Mouse (Mus musculus) gastrocnemius, adult 18-20 months (tissue): ENCODE data around the gene Inip. TPM values are rescaled to one million over a fixed set of nuclear protein-coding genes. Genes with fewer than 3 reads are reported as not detected.
A peak's percentile ranks its signal among the peaks of the same experiment; 100 is the strongest.

Source experiments
- DNase-seq: peaks from one replicate; pipeline ENCODE4 v3.0.0; 2021; ENCODE audit warnings: low spot score
- long read RNA-seq, 2 experiments: library from polyadenylated mRNA; stranded (forward); transcript quantifications; one replicate each; pipeline ENCODE4 v2.0.0; 2021
- total RNA-seq, 2 experiments: library from RNA; stranded (reverse); gene quantifications; 2 replicates each; pipeline ENCODE4 v1.2.3; 2021

Inip gene
- 1 to 10 TPM; 2.6 to 3.3 TPM for total RNA-seq
- long read RNA-seq, experiment 1, partial matches to known transcripts = 0 of 3 reads
- long read RNA-seq, experiment 1, other reads (novel, unspliced or antisense) = 0 of 3 reads
- long read RNA-seq, experiment 2, partial matches to known transcripts = 0 of 2 reads
- long read RNA-seq, experiment 2, other reads (novel, unspliced or antisense) = 0 of 2 reads

DNA sequence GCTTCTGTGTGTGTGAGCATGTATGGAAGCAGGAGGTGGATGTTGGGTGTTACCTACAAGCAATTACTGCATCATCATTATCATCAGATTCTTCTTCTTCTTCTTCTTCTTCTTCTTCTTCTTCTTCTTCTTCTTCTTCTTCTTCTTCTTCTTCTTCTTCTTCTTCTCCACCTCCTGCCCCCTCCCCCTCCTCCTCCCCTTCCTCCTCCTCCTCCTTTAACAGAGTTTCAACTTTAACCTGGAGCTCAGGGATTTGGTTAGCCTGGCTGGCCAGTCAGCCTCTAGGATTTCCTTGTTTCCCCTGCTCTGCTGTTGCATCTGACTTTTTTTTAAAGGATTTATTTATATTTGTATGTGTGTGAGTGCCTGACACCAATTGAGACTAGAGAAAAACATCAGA is at the start of gene Inip:
Gene Inip (minus strand): TSS at position 101 of the 400 bp plus-strand sequence.
- DNase-seq = no peak

DNA sequence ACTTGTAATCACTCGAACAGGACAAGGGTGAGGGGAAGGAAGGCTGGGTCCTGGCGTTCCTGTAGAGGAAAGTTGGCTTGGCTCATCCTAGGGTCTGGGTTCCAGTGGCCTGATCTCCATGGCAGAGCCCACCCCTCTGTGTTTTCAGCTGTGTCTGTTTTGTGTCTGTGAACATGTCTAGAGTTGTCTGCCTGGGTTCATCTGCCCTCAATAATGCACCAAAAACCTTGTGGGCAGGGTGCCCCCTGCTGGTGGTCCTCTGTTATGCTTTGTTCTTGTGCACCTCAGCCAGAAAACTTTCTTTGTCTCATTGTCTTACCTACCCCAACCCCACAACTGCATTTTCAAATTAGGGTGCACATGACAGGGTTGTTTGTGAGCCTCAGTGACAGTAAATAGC is 48.8 kb upstream of the Inip start:
- DNase-seq = peak; percentile 75

DNA sequence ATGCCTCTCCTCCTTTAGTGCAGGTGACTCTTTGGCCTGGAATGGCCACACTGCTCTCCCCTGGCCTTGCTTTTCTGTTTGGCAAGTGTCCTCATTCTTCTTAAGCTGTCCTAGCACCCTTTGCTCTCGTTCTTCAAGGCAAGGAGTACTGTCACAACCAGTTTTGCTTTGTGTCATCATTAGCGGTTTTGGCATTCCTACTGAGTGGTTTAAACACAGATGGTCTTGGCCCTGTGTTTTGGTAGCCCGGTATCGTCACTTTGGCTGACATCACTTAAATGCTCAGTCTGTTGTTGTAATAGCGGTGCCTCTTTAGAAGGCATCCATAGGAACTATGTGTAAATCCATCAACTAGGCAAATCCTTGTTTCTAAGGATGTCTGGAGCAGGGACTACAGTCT is 46.1 kb upstream of the Inip start:
- no peak for DNase-seq

DNA sequence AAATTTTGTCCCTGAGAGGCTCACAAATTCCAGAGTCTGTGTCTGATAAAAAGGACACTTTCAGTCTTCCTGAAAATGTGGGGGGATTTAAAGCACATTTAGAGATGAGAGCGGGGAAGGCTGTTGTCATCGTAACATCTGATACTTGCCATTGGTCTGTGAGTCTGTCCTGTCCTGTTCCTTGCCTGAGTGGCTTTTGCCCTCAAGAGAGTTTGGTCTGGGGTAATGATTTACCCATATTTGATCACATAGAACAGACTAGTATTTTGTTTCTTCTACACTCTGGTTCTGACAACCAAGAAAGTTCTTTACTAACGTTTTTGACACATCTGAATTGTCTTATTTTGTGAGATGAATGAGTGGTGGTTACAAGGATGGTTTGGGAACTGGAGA is 43.9 kb upstream of the Inip start:
- no peak for DNase-seq

DNA sequence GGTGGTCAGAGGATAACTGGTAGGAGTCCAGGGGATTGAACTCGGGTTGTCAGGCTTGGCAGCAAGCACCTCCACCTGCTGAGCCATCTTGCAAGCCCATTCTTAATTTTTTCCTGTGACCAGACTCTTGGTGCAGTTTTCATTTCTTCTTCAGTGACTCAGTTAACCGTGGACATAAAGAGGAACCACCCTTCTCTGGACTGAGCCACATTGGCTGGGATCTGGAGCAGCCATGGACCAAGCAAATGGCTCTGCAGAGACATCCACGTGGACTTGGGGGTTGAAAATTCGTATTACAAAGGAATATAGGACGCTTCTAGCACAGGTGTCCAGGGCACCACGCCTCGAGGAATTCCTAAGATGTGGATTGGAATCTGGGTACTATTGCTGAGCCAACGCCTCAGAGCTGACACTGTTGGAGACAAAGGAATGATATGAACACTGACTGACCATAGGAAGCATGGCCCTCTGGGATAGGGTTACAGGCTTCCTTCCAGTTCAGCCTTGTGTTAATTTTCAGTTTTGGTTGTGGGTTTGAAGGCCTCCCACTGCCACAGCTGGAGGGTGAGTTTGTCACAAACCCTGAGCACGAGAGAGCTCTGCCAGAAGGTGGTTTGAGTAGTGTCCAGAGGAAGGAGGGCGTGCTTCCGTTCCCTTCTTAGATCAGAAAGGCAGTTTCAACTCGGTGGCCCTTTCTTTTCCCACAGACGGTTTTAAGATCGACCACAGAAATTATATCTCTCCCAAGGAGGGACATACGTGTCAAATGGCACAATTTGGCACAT is 43.3 kb upstream of the Inip start:
- DNase-seq = no peak

DNA sequence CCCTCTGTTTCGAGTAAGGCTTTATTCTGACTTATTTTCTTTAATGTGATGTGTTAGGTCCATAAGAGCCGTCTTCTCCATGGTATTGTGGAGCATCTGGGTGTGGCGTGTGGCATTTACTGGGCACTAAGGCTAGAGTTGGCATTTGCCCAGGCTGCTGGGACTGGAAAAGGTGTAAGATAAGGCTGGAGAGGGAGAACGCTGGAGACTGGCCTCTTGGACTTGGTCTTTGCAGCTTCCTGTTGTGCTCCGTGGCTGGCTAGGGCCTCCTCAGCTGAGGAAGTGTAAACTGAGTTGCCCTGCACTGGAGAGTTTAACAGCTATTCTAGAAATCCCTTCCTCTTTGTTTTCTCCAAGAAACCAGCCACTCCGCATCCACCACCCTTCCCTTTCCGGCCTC is 36.3 kb upstream of the Inip start:
- no peak for DNase-seq

DNA sequence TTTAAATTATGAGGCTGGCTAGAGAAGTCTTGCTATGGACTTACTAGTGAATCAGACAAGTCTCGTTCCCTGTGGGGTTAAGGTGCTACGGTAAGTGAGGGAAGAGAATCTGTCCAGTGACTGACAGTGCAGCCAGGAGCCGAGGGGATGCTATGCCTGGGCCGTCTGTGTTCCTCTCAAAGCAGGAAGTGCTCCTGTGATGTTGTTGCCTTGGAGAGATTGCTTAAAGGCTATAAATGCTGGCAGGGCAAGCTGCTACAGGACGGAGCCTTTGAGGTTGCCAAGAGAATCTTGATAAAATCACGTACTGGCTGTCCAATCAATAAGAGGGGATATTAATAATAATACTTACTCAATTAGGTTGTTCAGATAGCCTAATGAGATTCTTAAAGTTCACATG is 31.4 kb upstream of the Inip start:
- no peak for DNase-seq

DNA sequence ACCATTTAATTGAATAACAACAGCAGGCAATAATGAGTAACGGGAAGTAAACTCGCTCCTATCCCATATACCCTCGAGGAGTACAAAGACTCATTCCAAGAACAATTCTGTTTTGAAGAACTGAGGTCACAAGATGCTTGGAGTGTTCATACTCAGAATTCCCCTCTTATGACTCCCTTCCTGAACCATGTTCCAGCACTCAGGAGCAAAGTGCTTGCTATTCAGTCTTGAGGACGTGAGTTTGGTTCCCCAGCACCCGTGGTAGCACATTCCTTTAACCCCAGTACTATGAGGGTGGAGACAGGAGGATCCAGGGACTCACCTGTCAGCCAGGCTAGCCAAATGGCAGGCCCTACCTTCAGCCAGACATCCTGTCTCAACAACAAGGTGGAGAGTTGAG is 29.6 kb upstream of the Inip start:
- no peak for DNase-seq

DNA sequence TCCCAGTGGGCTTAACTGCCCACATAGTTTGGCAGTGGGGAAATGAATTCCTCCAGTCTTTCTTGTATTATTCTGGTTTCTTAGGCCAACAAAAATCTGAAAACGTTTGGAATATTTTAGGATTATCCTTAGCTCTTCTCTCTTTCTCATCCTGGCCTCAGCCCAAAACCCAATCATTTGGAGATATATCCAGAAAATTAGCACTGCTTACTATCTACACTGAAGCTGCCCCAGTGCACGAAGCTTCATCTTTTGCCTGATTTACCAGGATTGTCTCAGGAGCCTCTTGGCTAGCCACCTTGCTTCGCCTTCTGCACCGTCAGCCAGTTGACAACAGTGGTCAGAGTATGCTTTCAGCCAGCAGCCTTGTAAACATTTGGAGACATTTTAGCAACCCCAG is 27.7 kb upstream of the Inip start:
- no peak for DNase-seq

DNA sequence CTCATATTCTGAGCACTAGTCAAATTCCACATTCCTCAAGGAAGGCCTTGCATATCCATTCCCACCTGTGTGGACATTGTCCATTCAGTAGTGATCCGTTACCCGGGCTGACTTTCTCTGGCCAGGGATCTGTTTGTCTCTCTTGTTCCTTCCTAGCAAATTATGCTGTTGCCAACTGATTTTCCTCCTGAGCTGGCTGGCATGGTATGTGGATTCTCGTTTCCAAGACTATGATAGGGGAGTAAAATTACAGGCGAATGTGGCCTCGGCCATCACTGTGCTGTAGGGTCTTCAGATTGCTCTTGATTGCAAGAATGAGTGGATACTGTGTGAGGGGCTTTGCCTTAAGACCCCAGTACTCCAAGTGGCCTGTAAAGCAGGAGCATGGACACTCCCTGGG is 25.0 kb upstream of the Inip start:
- DNase-seq = no peak

DNA sequence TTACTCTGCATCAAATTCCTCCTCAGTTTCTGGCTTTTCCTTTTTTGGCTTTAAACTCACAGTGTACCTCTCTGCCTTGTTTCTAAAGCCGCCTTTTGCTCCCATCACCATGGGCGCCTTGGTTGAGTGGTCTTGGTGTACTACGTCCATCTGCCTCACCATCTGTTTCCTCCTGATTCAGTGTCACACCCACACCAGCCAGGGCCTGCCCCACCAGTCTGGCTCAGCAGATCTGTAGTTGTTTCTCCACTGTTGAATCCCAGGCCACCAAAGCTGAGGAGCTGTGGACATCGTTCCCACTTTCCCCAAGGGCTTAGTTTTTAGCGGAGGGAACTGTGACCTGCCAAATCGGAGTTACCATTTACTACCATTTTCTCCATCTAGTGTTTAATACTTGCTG is 24.2 kb upstream of the Inip start:
- no peak for DNase-seq

DNA sequence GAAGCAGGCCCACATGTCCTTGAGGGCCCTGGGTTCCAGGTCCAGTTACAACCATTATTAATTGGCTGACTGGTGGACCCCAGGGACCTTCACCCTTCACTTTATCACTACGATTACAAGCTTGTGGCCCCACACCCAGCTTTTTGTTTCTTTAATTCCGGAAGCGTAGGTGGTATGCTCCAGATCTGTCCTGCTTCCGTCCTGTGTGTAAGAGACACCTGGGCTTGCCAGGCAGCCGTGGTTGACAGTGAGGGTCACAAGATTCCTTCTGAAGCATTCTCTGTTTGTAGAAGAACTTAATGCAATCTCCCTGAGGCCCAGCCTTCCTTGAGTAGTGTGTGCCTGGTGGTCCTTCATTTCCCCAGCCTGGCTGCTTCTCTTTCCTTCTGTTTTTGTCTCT is 23.5 kb upstream of the Inip start:
- no peak for DNase-seq

DNA sequence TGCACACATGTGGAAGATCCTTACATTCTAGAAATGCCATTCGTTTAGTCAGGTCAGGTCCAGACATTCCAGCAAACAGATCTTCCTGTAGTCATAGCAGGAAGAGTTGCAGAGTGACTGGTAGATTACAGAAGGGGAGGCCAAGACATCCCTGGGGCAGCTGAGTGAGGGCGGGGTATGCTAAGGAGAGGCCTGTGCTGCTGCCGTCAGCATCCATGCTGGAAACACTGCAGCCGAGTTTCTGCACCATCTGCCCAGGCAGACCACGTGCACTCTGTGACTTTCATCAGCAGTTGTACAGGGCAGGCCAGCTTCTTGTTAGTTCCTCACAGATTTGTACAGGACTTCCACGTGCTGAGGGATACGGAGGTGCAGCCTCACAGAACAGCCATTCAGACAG is 22.1 kb upstream of the Inip start:
- DNase-seq = peak; percentile 52

DNA sequence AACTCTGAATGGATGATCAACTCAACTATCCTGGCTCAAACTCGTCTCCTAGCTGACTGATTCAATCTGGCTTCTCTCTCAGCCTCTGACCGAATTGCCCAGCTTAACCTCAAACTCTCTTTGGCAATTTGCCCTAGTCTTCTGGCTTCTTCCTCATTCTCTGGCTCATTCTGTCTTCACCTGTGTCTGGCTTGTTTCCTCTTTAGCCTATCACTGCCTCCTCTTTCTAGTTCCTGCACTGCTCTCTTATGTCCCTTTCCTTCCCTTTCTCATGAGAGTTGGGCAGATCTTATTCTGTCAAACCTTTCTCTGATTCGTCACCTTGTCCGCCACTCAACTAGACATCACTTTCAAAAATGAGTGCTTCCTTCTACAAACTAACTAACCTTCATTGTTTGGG is 20.7 kb upstream of the Inip start:
- no peak for DNase-seq

DNA sequence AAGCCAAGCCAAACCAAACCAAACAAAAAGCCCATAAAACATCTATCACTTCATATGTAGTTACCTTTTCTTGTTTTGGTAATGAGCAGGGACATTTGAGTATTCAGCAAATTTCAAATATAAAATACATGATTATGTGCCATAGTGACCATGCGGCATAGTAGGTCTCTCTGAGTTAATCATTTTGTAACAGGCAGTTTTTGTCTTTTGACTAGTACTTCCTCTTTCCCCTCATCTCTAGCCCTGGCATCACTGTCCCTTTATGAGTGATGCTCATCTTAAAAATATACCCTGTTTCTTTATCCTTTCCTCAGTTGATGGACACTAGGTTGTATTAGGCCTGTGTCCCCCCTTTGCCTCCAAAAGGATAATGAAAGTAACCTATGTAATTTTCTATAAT is 20.1 kb upstream of the Inip start:
- no peak for DNase-seq

DNA sequence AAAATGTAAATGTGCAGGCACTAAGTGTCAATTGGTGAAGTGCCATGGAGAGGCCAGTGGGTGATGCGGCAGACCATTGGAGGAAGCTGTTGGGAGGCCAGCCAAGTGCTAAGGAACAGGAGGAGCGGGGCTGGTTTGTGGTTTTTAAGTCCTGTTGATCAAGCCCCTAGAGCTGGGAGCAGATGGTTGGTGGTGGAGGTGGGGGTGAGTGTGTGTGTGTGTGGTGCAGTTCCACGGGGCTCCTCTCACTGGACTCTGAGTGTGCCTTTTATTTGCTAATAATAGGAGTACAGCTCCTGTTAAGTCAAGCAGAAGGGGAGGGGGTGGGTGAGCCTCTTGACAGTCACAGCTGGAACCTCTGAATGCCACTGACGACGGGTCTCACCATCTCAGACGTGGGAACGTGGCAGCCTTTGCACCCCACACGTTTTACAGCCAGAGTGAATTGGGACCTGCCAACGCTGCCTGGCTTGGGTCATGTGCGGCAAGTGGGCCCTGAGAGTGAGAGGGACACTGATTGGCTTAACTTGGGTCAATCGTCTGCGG is 18.2 kb upstream of the Inip start:
- DNase-seq = no peak

DNA sequence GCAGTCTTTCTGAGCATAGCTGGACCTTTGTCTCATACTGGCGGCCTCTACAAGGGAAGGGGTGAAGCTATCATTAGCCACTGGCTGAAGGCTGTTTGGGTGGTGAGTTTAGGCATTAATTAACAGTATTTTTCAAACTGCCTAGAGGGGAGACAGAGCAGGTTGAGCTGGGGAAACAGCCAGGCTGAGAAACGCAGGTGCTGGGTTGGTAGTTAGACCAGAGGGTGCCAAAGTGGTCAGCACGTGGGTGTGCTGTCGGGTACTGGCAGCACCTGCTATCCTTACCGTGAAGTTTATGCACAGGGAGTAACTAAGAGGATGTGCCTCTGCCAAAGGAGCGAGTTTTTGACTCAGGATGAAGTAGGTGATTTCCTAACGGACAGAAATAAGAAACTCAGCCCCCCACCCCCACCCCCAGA is 17.7 kb upstream of the Inip start:
- DNase-seq = no peak

DNA sequence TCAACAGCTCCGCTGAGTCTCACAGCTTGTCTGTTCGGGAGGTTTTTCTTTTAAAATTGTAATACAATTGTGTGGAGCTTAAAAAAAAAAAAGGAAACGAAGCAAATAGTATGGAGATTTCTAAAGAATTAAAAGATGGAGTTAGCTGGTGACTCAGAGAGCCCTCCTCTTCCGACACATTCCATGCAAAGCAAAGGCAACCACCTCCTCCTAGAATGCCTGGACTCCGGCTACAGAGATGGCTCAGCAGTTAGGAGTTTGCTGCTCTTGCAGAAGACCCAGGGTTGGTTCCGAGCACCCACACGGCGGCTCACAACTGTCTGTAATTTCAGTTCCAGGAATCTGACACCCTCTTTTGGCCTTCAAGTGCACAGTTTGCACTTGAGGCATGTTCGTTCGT is 17.1 kb upstream of the Inip start:
- DNase-seq = no peak

DNA sequence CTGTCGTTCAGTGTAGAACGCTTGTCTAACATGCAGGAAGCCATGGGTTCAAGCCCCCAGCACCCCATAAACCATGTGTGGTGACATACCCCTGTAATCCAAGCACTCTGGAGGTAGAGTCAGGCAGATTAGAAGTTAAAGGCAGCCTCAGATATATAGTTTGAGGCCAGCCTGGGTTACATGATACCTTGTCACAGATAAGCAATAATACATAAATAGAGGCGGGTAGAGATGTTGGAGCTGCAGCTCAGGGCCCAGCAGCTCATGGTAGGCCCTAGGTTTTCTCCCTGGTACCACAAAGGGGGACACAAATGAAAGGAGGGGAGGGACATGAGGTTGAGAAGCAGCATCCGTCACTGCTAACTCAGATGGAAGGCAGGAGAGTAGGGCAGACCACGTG is 16.4 kb upstream of the Inip start:
- DNase-seq = no peak

DNA sequence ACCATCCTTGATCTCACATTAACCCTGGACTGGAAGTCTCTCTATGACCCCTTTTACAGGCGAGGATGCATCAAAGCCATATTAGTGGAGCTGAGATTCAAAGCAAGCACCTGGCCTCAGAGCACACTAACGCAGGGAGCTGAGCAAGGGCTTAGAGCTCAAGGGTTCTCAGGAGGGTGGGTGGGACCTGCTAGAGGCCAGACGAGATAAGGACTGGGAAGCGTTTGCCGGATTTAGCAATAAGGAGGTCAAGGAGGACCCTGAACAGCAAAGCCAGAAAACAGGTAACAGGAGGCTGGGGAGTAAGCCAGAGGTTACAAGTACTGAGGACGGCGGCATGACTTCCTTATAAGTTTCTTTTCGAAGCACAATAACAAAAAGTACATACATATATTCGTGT is 15.1 kb upstream of the Inip start:
- DNase-seq = no peak

DNA sequence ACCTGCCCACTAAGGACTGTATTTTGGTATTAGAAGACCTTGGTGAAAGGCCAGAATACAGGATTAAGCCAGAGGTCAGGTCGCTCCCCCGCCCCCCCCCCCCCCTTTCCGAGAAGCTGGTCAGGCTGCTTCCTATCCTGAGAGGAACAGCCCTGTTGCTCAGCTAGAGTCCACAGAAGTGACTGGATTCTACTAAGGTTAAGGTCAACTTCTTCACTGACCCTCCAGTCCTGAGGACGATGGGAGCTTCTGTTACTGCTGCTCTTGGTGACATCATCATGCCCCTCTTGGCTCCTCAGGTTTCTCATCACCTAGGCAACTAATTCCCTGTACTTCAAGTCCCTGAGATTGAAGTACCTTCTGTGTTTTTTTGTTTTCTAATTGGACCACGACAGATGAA is 14.6 kb upstream of the Inip start:
- DNase-seq = no peak

DNA sequence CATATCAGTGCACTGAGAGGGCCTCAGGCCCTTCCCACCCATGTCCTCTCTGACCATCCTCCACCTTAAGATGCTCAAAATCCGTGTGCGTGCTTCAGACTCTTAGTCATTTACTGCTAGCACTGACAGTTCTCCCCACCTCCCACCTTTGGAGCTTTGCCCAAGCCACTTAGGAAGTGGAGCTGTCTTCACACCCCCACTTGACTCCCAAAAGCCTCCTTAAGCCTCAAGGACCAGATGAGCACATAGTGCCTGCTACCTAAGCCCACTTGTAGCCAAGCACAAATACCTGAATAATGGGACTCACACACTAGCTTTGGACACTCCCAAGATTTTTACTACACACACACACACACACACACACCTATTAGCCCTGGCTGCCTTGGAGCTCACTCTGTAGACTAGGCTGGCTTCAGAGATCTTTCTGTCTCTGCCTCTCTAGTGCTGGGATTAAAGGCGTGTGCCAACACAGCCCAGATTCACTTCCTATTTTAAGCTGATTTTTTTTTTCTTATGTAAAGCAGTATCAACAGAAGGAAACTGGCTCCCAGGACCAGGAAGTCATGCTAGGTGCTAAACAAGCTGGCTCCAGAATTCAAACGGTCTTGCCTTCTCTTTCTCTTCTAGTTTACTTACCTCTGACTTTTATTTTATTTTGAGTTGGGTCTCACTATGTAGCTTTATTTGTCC is 13.9 kb upstream of the Inip start:
- DNase-seq = no peak

DNA sequence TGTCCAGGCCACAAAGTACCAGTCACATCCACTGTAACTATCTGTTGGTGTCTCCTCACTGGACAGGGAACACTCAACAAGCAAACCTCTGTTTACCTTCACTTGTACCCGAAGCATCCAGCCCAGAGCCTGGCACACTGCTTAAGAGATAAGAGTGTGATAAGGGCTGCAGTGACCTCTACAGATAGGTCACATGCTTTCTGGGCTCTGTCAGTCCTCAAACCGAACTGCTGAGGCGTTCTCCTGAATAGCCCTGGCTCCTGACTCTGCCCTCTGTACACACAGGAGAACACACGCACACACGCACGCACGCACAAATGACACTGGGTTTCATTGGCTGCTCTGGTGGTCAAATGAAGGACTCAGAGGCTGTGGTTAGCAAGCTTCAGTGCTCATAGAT is 12.7 kb upstream of the Inip start:
- DNase-seq = no peak
